Mouse (Mus musculus): Measurements from ENCODE around the gene Pi16.
"Not testable (repeated sequence)": the region's sequence is repeated elsewhere in the genome, so short reads cannot be mapped to it uniquely, and the experiment has no call there.

Pi16 gene

DNA sequence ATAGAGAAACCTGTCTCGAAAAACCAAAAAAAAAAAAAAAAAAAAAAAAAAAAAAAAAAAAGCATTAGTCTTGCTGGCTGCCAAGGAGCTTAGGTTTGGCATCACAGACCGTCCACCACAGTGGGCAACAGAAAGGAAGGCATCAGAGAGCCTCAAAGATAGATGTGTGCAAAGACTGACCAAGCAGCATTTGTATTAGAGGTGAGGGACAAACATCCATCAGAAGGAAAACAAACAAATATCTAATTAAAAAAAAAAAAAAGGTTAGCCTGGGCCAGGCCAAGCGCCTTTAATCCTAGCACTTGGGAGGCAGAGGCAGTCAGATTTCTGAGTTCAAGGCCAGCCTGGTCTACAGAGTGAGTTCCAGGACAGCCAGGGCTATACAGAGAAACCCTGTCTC is at the start of gene Pi16:
TSS of gene Pi16 (plus strand) at position 301 of the 400 bp plus-strand sequence.
- H3K9me3 ChIP-seq (ENCODE audit: low read length); H3K4me3 ChIP-seq (replicated peaks; ENCODE audit: low read length); H3K36me3 ChIP-seq (ENCODE audit: insufficient read depth, low read length): not testable (repeated sequence)
- Histone ChIP-seq H3K27me3 (ENCODE audit: insufficient read depth, low read length) (peaks cover 41% of the 10 kb centered on the region), H3K4me1 (replicated peaks; ENCODE audit: low read depth, low read length) (peaks cover 28% of the 10 kb centered on the region)

DNA sequence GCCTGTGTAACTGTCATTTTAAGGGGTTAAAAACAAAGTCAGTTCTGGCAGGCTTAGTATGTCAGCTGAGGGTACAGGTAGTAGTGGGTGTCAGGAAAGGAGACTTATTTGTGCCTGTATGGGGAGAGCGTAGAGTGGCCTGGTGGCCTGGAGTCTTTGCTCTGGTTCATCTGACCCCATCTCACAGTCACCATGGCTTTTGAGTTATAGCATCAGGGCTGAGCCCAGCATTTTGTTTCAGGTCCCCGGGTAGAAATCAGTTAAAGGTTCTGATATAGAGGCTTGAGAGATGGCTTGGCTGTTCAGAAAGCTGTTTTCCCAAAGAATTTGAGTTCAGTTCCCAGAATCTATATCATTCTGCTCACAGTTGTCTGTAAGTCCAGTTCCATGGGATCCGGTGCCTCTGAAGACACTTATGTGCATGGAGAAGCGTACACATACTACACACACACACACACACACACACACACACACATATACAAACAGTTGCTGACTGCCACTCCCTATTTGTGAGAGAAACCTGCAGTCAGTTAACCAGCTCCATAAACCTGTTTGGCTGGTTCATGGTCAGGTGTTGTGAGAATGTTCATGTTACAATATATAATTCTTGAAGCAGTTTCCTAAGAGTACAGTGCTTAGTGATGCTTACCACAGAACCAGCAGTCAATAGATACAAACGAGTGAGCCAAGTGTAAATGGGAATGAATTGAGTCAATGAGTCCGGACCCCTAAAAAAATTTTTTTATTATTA is 49.4 kb upstream of the Pi16 start:
- no peak for TF ChIP-seq POU5F1 (IDR thresholded peaks at IDR 0.05; ENCODE audit: borderline replicate concordance, low read length)
- no peak for TF ChIP-seq CTCF (conservative IDR thresholded peaks at IDR 0.05; ENCODE audit: low read length)
- TF ChIP-seq NANOG (IDR thresholded peaks at IDR 0.05; ENCODE audit: borderline replicate concordance, low read length): no peak
- no peaks in the 10 kb centered on the region for H3K27me3 ChIP-seq (ENCODE audit: insufficient read depth, low read length)

GRCm38 (mm10) chr17:29268682-29269348 is 48.7 kb upstream of the Pi16 start, which contains the start of gene BC004004:
Gene BC004004, plus strand, starts transcription at chr17:29268788.
- H3K4me1 ChIP-seq (replicated peaks; ENCODE audit: low read depth, low read length): peaks cover 44% of the 10 kb centered on the region
- no peaks in the 10 kb centered on the region for H3K27me3 ChIP-seq (ENCODE audit: insufficient read depth, low read length)
- H3K36me3 ChIP-seq (ENCODE audit: insufficient read depth, low read length): no peaks in the 10 kb centered on the region
- H3K4me3 ChIP-seq (replicated peaks; ENCODE audit: low read length): peak within 1 kb of the TSS; percentile 95
- H3K9me3 ChIP-seq (ENCODE audit: low read length): no peaks in the 10 kb centered on the region
- TF ChIP-seq CTCF (conservative IDR thresholded peaks at IDR 0.05; ENCODE audit: low read length) (peak; percentile 88), POU5F1 (IDR thresholded peaks at IDR 0.05; ENCODE audit: borderline replicate concordance, low read length) (no peak), NANOG (IDR thresholded peaks at IDR 0.05; ENCODE audit: borderline replicate concordance, low read length) (no peak)

More for the DNA sequence above, 49.4 kb upstream of the Pi16 start:
- H3K9me3 ChIP-seq (ENCODE audit: low read length): no peaks in the 10 kb centered on the region
- no peaks in the 10 kb centered on the region for H3K36me3 ChIP-seq (ENCODE audit: insufficient read depth, low read length)
- no peak overlapping the region for H3K4me3 ChIP-seq (replicated peaks; ENCODE audit: low read length)
- H3K4me1 ChIP-seq (replicated peaks; ENCODE audit: low read depth, low read length): peaks cover 41% of the 10 kb centered on the region

DNA sequence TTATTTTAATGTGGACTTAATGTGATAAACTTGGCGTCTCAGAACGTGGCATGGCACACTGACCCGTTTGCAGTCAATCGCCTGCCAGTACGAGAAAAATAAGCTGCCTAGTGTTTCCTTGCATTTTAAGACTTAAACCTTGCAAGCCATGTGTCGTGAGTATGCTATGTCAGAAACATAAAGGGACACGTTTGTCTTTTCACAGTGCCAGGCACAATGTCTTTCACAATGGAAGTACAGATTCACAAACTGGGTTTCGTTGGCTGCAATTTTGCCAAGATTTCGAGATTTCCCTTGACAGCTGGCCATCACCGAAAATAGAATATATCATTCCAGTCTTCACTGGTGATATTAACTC is 48.2 kb upstream of the Pi16 start:
- Histone ChIP-seq H3K9me3 (ENCODE audit: low read length) (no peaks in the 10 kb centered on the region), H3K4me1 (replicated peaks; ENCODE audit: low read depth, low read length) (peaks cover 48% of the 10 kb centered on the region), H3K36me3 (ENCODE audit: insufficient read depth, low read length) (no peaks in the 10 kb centered on the region), H3K4me3 (replicated peaks; ENCODE audit: low read length) (peak overlapping the region; percentile 95), H3K27me3 (ENCODE audit: insufficient read depth, low read length) (no peaks in the 10 kb centered on the region)
- no peak for TF ChIP-seq POU5F1 (IDR thresholded peaks at IDR 0.05; ENCODE audit: borderline replicate concordance, low read length)
- no peak for TF ChIP-seq CTCF (conservative IDR thresholded peaks at IDR 0.05; ENCODE audit: low read length)
- TF ChIP-seq NANOG (IDR thresholded peaks at IDR 0.05; ENCODE audit: borderline replicate concordance, low read length): no peak

- Histone ChIP-seq H3K36me3 (ENCODE audit: insufficient read depth, low read length) (no peaks in the 10 kb centered on the region), H3K27me3 (ENCODE audit: insufficient read depth, low read length) (no peaks in the 10 kb centered on the region), H3K4me3 (replicated peaks; ENCODE audit: low read length) (peak overlapping the region; percentile 95; the same call in 1 of the 2 replicates), H3K4me1 (replicated peaks; ENCODE audit: low read depth, low read length) (peaks cover 50% of the 10 kb centered on the region), H3K9me3 (ENCODE audit: low read length) (no peaks in the 10 kb centered on the region)
- no peak for TF ChIP-seq CTCF (conservative IDR thresholded peaks at IDR 0.05; ENCODE audit: low read length)
- no peak for TF ChIP-seq NANOG (IDR thresholded peaks at IDR 0.05; ENCODE audit: borderline replicate concordance, low read length)
- TF ChIP-seq POU5F1 (IDR thresholded peaks at IDR 0.05; ENCODE audit: borderline replicate concordance, low read length): no peak
Measured at GRCm38 (mm10) chr17:29270148-29270698, 47.3 kb upstream of the Pi16 start.

DNA sequence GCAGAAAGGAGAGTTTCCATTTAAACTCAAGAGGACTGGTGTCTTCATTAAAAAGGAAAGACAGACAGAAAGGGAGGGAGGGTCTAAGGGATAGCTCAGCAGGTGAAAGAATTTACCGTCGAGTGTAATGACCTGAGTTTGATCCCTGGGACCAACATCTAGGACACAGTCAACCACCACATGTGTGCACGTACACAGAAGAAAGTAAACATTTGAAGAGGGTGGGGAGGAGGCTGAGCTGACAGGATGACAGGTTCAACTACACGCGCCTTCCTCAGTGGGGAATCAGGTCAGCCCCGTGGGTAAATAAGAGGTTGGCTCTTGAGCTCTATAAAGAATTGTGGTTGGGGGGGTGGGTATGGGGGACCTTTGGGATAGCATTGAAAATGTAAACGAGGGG is 44.3 kb upstream of the Pi16 start:
- Histone ChIP-seq H3K4me3 (replicated peaks; ENCODE audit: low read length) (no peak overlapping the region), H3K36me3 (ENCODE audit: insufficient read depth, low read length) (peaks cover 5% of the 10 kb centered on the region; the same call in 1 of the 2 replicates), H3K27me3 (ENCODE audit: insufficient read depth, low read length) (no peaks in the 10 kb centered on the region), H3K4me1 (replicated peaks; ENCODE audit: low read depth, low read length) (peaks cover 68% of the 10 kb centered on the region), H3K9me3 (ENCODE audit: low read length) (no peaks in the 10 kb centered on the region)
- no peak for TF ChIP-seq CTCF (conservative IDR thresholded peaks at IDR 0.05; ENCODE audit: low read length)
- no peak for TF ChIP-seq POU5F1 (IDR thresholded peaks at IDR 0.05; ENCODE audit: borderline replicate concordance, low read length)
- no peak for TF ChIP-seq NANOG (IDR thresholded peaks at IDR 0.05; ENCODE audit: borderline replicate concordance, low read length)

DNA sequence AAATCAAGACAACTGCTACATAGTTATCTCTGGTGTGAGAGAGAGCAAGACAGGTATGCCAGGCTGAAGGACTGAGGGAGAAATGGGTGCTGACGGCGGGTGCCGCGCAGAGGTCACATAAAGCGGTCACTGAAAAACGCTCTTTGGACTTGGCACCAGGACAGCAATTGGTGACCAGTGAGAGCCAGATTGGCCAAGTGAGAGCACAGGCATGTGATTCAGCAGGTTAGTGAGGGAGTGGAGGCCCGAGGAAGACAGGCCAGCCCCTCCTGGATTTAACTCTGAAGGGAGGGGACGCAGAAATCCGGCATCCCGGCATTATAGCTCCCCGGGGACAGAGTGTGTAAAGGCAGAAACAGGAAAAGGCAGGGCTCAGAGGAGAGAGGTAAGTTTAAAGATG is 43.6 kb upstream of the Pi16 start:
- peaks cover 72% of the 10 kb centered on the region for H3K4me1 ChIP-seq (replicated peaks; ENCODE audit: low read depth, low read length)
- H3K4me3 ChIP-seq (replicated peaks; ENCODE audit: low read length): peak overlapping the region; percentile 35; the same call in 1 of the 2 replicates
- TF ChIP-seq POU5F1 (IDR thresholded peaks at IDR 0.05; ENCODE audit: borderline replicate concordance, low read length) (no peak), CTCF (conservative IDR thresholded peaks at IDR 0.05; ENCODE audit: low read length) (no peak), NANOG (IDR thresholded peaks at IDR 0.05; ENCODE audit: borderline replicate concordance, low read length) (no peak)
- H3K27me3 ChIP-seq (ENCODE audit: insufficient read depth, low read length): no peaks in the 10 kb centered on the region
- H3K9me3 ChIP-seq (ENCODE audit: low read length): no peaks in the 10 kb centered on the region
- H3K36me3 ChIP-seq (ENCODE audit: insufficient read depth, low read length): peaks cover 12% of the 10 kb centered on the region

DNA sequence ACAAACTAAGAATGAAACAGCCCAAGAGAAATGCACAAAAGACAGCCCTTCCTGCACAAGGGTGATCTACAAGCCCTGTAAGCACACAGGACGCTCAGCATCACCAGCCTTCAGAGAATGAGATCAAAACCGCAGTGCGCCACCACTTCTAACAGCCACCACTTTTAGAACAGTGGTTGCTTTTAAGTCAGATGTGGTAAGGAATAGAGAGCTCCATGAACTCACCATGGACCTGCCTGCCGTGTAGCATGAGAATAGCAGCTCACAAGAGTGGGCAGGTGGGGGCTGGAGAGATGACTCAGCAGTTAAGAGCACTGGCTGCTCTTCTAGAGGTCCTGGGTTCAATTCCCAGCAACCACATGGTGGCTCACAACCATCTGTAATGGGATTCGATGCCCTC is 37.1 kb upstream of the Pi16 start:
- H3K27me3 ChIP-seq (ENCODE audit: insufficient read depth, low read length): no peaks in the 10 kb centered on the region
- H3K36me3 ChIP-seq (ENCODE audit: insufficient read depth, low read length): peaks cover 56% of the 10 kb centered on the region
- H3K4me3 ChIP-seq (replicated peaks; ENCODE audit: low read length): 0 out of 2 replicates have a peak overlapping the region, but pooled peaks have one; percentile 1
- TF ChIP-seq NANOG (IDR thresholded peaks at IDR 0.05; ENCODE audit: borderline replicate concordance, low read length): no peak
- no peak for TF ChIP-seq CTCF (conservative IDR thresholded peaks at IDR 0.05; ENCODE audit: low read length)
- TF ChIP-seq POU5F1 (IDR thresholded peaks at IDR 0.05; ENCODE audit: borderline replicate concordance, low read length): no peak
- H3K9me3 ChIP-seq (ENCODE audit: low read length): peaks cover 2% of the 10 kb centered on the region; the same call in 1 of the 2 replicates
- peaks cover 80% of the 10 kb centered on the region for H3K4me1 ChIP-seq (replicated peaks; ENCODE audit: low read depth, low read length)
